Mouse (Mus musculus) stomach, embryonic 14.5 days (tissue): ENCODE measurements around the gene Ccdc38. TPM values are rescaled to one million over a fixed set of nuclear protein-coding genes. Genes with fewer than 3 reads are reported as not detected.
"Not testable (repeated sequence)": the region's sequence is repeated elsewhere in the genome, so short reads cannot be mapped to it uniquely, and the experiment has no call there.

Experiments used
- ATAC-seq: fragments of 200-750 bp; cut with Nextera tagmentation; 2 replicates; pipeline ENCODE4 v1.8.0; 2017; ENCODE audit warnings: low read depth, moderate TSS enrichment; ENCODE audit not compliant: insufficient number of reproducible peaks, insufficient read depth, low FRiP score
- H3K27ac ChIP-seq: fragments of 300-500 bp; sonication (generic); 2 replicates; pipeline ENCODE4 v1.5.1; 2014; ENCODE audit warnings: mild to moderate bottlenecking, low read length, moderate library complexity, mixed read lengths
- H3K27me3 ChIP-seq: fragments of 300-500 bp; sonication (generic); 2 replicates; pipeline ENCODE4 v1.6.1; 2014; ENCODE audit warnings: low read length, control low read depth, mixed read lengths; ENCODE audit not compliant: control insufficient read depth, insufficient read depth
- H3K36me3 ChIP-seq: fragments of 300-500 bp; sonication (generic); 2 replicates; pipeline ENCODE4 v1.6.1; 2014; ENCODE audit warnings: mild to moderate bottlenecking, control low read depth, low read length, moderate library complexity, mixed read lengths; ENCODE audit not compliant: control insufficient read depth, insufficient read depth
- H3K4me1 ChIP-seq: fragments of 300-500 bp; sonication (generic); 2 replicates; pipeline ENCODE4 v1.6.1; 2014; ENCODE audit warnings: low read length, control low read depth, mixed read lengths; ENCODE audit not compliant: control insufficient read depth, insufficient read depth
- H3K4me2 ChIP-seq: fragments of 300-500 bp; sonication (generic); replicated peaks from 2 replicates; pipeline ENCODE4 v1.6.1; 2014; ENCODE audit warnings: low read depth, low read length, control low read depth
- H3K4me3 ChIP-seq: fragments of 300-500 bp; sonication (generic); 2 replicates; pipeline ENCODE4 v1.5.1; 2014; ENCODE audit warnings: low read depth, low read length, control low read depth
- H3K9ac ChIP-seq: fragments of 300-500 bp; sonication (generic); replicated peaks from 2 replicates; pipeline ENCODE4 v1.6.1; 2014; ENCODE audit warnings: low read depth, mild to moderate bottlenecking, control low read depth, low read length, moderate library complexity, mixed read lengths
- H3K9me3 ChIP-seq: fragments of 300-500 bp; sonication (generic); 2 replicates; pipeline ENCODE4 v1.6.1; 2016; ENCODE audit warnings: low read depth, low read length, control low read depth; ENCODE audit not compliant: control insufficient read depth
- WGBS: fragments of 180-500 bp; shearing (Covaris S2); extraction: QIAGEN DNeasy Blood & Tissue Kit; methylation state at CpG from one replicate; pipeline ENCODE4 v1.1.7; 2014; 5-methylcytosine and 5-hydroxymethylcytosine counted together
- polyA plus RNA-seq: library from polyadenylated mRNA; unstranded; fragments of >200 nt; fragmentation: Nextera tagmentation; extraction: Ambion mirVana; gene quantifications from 2 replicates; pipeline ENCODE4 v1.2.1, GENCODE M21; 2014

Ccdc38 gene
- polyA plus RNA-seq, 1 experiment from 2014 or later, result 2.6 TPM

DNA sequence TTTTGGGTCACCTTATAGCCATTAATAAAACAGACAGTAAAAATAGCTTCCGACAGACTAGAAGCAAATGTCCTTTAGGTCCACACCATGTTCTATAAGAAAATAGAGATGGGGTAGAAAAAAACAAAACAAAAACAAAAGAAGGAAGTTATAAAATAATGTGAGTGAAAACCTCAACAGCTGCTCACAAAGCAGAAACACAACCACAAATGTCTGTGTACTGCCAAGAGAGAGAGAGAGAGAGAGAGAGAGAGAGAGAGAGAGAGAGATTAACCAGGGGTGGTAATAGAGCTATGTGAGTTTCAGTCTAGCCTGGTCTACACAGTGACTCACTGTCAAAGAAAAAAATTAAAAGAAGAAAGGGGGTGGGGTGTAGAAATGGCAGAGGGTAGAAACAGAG is 1.2 kb downstream of the Ccdc38 start:
- H3K9me3 ChIP-seq, result no peaks in the 10 kb centered on the region
- no peaks in the 10 kb centered on the region for H3K27me3 ChIP-seq
- H3K4me3 ChIP-seq, result no peak overlapping the region
- no peak for ATAC-seq
- H3K27ac ChIP-seq, result no peak overlapping the region
- 62% methylated on average over 1 of the region's 1 CpGs for WGBS
- no peak overlapping the region for H3K4me2 ChIP-seq
- H3K36me3 ChIP-seq, result no peaks in the 10 kb centered on the region
- no peak overlapping the region for H3K9ac ChIP-seq
- 0 out of 2 replicates have a peak, but pooled peaks cover 4% of the 10 kb centered on the region for H3K4me1 ChIP-seq

DNA sequence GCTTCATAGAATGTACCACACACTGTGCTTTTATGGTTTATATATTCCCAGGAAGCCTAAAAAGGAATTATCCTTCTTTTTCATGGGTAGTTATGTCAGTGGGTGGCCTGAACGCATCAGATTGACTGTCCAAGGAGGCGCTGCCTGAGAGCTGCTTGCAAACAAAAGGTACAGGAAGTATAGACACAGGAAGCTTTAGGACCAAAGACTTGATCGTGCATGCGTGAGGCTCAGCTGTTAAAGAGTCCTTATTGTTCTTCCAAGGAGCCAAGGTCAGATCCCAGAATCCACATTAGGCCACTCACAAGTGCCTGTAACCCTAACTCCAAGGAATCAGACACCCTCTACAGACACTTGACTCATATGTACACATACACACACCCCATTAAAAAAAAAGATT is 1.9 kb downstream of the Ccdc38 start:
- WGBS, result 42% methylated on average over 4 of the region's 4 CpGs
- ATAC-seq, result no peak
- Histone ChIP-seq H3K9ac (no peak overlapping the region), H3K4me2 (no peak overlapping the region), H3K36me3 (no peaks in the 10 kb centered on the region), H3K27me3 (no peaks in the 10 kb centered on the region), H3K4me1 (0 out of 2 replicates have a peak, but pooled peaks cover 4% of the 10 kb centered on the region), H3K9me3 (no peaks in the 10 kb centered on the region), H3K27ac (no peak overlapping the region), H3K4me3 (no peak overlapping the region)

DNA sequence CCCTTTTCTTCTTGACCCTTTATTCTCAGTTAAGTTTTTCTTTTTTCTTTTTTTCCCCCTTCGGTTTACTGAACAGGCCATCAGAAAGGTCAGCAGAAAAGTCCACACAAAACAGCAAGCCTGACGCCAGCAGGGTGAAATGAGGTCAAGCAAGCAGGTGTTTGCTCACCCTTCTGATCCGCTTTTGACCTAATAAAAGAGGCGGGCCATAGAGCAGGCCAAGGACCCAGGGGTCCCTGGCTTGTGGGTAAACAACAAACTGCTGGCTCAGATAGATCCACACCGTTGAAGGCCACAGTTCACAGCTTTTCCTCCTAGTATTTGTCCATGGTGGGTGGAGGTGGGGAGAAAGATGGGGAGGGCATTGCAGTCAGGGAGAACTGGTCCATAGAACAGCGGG is 2.7 kb downstream of the Ccdc38 start:
- no peaks in the 10 kb centered on the region for H3K36me3 ChIP-seq
- WGBS, result 41% methylated on average over 6 of the region's 6 CpGs
- no peaks in the 10 kb centered on the region for H3K27me3 ChIP-seq
- H3K27ac ChIP-seq, result no peak overlapping the region
- no peak overlapping the region for H3K9ac ChIP-seq
- H3K4me3 ChIP-seq, result no peak overlapping the region
- H3K9me3 ChIP-seq, result no peaks in the 10 kb centered on the region
- no peak overlapping the region for H3K4me2 ChIP-seq
- 0 out of 2 replicates have a peak, but pooled peaks cover 4% of the 10 kb centered on the region for H3K4me1 ChIP-seq
- no peak for ATAC-seq

DNA sequence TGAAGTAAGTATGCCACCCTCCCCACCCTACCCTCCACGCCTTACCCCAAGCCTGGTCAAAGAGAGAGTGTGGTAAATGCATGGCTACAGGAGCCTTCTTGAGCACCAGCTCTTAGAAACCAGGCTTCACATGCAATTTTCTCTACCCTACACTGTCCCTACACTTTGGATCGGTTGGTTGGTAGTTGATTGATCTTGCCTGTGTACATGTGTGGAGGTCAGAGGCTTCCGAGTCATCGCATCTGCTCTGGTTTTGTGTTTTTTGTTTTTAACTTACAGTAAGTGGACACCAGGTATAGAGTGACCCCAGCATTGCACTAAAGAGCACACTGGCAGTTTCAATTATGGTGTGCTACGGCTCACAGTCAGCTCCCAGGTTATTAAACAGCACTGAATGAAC is 3.7 kb downstream of the Ccdc38 start:
- Histone ChIP-seq H3K27ac (no peak overlapping the region), H3K4me2 (no peak overlapping the region), H3K4me3 (no peak overlapping the region), H3K4me1 (0 out of 2 replicates have a peak, but pooled peaks cover 4% of the 10 kb centered on the region), H3K9me3 (no peaks in the 10 kb centered on the region), H3K9ac (no peak overlapping the region), H3K27me3 (no peaks in the 10 kb centered on the region), H3K36me3 (no peaks in the 10 kb centered on the region)
- no peak for ATAC-seq
- WGBS, result 64% methylated on average over 5 of the region's 5 CpGs

DNA sequence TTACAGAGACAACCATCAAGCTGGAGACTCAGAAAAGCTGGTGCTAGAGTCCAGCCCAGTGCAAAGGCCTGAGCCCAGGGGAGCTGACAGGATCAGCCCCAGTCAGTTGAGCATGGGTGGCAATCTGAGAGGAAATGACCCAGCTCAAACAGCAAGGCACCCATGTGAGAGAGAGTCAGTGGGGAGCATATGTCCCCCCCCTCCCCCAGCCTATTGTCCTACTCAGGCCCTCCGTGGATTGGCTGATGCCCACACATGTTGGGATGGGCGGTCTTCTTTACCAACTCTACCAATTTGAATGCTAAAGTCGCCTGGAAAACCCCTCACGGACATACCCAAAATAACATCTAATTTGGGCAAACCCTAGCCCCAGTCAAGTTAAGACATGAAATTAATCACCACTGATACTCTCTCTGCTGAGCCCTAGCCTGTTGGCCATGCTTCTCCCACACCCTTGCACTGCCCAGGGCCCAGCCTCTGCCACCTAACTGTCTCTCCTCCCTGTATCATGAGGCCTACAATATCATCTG is 7.4 kb downstream of the Ccdc38 start:
- no peak overlapping the region for H3K4me2 ChIP-seq
- H3K4me3 ChIP-seq, result no peak overlapping the region
- no peaks in the 10 kb centered on the region for H3K9me3 ChIP-seq
- H3K4me1 ChIP-seq, result no peaks in the 10 kb centered on the region
- H3K9ac ChIP-seq, result no peak overlapping the region
- 88% methylated on average over 4 of the region's 4 CpGs for WGBS
- no peak overlapping the region for H3K27ac ChIP-seq
- H3K27me3 ChIP-seq, result no peaks in the 10 kb centered on the region
- ATAC-seq, result no peak
- no peaks in the 10 kb centered on the region for H3K36me3 ChIP-seq

DNA sequence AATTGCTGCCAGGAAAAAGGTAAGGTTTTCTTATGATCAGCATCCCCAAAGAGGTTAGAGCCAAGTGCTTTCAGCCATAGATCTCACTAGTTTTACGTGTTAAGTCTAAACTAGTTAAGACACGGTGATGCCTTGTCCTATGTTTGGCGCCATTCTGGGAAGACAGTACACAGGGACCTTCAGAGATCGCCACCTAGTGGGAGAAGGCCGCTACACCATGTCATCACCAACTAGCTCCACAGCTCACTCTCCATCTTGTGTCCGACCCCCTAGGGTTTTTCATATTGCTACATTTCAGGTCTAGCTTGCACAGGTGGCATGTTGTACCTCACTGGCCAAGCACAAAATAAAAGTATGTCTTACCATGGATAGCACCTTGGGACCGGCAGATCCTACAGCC is 8.6 kb downstream of the Ccdc38 start:
- H3K27ac ChIP-seq, result no peak overlapping the region
- ATAC-seq, result no peak
- 16% methylated on average over 7 of the region's 7 CpGs for WGBS

DNA sequence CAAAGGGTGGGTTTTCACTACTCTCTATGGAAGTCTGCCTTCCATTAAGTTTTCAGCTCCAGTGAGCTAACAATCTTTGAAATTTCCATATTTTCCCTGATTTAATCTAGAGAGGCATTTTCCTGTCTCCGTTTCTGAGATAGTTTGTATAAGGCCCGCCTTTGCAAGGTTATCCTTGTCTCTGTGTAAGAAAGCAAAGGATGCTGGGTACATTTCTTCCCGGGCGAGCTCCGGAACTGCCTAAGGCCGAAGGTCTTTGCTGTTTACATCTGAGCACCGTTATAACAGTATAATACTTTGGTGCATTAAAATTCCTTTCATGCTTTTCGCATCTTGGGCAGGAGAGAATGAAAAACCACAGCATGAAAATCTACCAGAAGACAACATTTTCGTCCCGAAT is 9.4 kb downstream of the Ccdc38 start:
- ATAC-seq, result no peak
- Histone ChIP-seq H3K27me3 (no peaks in the 10 kb centered on the region), H3K9ac (no peak overlapping the region), H3K4me1 (no peaks in the 10 kb centered on the region), H3K4me2 (no peak overlapping the region), H3K36me3 (no peaks in the 10 kb centered on the region), H3K27ac (no peak overlapping the region), H3K9me3 (no peaks in the 10 kb centered on the region), H3K4me3 (no peak overlapping the region)
- WGBS, result 36% methylated on average over 10 of the region's 10 CpGs

More for the DNA sequence above, 8.6 kb downstream of the Ccdc38 start:
- no peaks in the 10 kb centered on the region for H3K27me3 ChIP-seq
- H3K4me1 ChIP-seq, result no peaks in the 10 kb centered on the region
- no peak overlapping the region for H3K4me3 ChIP-seq
- H3K36me3 ChIP-seq, result no peaks in the 10 kb centered on the region
- H3K9me3 ChIP-seq, result no peaks in the 10 kb centered on the region
- H3K9ac ChIP-seq, result no peak overlapping the region
- no peak overlapping the region for H3K4me2 ChIP-seq

DNA sequence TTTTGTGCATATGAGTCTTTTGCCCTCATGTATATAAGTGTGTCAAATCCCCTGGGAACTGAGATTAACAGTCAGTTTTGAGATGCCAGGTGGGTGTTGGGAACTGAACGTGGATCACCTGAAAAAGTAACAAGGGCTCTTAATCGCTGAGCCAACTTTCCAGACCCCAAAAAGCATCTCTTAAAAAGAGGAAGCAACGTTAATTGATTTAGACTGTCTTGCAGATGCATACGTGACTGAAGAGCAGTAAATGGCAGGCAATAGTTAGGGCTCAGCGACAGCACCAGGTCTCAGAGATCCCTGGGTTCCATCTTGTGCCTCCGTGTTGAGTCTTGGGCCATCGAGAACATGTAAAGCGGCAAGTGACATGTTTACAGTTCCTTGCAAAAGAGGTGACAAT is 12.2 kb downstream of the Ccdc38 start:
- Histone ChIP-seq H3K36me3 (no peaks in the 10 kb centered on the region), H3K27me3 (no peaks in the 10 kb centered on the region), H3K4me2 (no peak overlapping the region), H3K9me3 (no peaks in the 10 kb centered on the region), H3K27ac (no peak overlapping the region), H3K4me3 (no peak overlapping the region), H3K9ac (no peak overlapping the region), H3K4me1 (no peaks in the 10 kb centered on the region)
- WGBS, result 80% methylated on average over 8 of the region's 8 CpGs
- ATAC-seq, result no peak

DNA sequence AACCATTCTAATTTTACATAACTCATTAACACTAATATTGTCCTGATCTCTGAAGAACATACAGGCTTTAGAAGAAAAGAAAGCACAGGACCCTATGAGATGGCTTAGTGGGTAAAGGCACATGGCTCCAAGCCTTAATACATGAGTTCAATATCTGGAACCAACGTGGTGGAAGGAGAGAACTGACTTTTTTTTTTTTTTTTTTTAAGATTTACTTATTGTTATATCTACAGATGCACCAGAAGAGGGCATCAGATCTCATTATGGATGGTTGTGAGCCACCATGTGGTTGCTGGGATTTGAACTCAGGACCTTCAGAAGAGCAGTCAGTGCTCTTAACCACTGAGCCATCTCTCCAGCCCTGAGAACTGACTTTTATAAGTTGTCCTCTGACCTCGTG is 17.5 kb downstream of the Ccdc38 start:
- 71% methylated on average over 2 of the region's 2 CpGs for WGBS
- H3K9me3 ChIP-seq, H3K4me2 ChIP-seq, H3K27me3 ChIP-seq, H3K27ac ChIP-seq, H3K9ac ChIP-seq, H3K4me3 ChIP-seq, ATAC-seq, H3K4me1 ChIP-seq, H3K36me3 ChIP-seq: not testable (repeated sequence)
